Mouse (Mus musculus): ENCODE data around the gene Ccsap.
"Not testable (repeated sequence)": the region's sequence is repeated elsewhere in the genome, so short reads cannot be mapped to it uniquely, and the experiment has no call there.

Ccsap gene

GRCm38 (mm10) chr8:123836354-123836753 lies 23.7 kb downstream of the Ccsap start:
- no peak for DNase-seq (ENCODE audit: low read depth, low spot score)

GRCm38 (mm10) chr8:123835451-123835850 lies 24.6 kb downstream of the Ccsap start:
- peak; percentile 90 for DNase-seq (ENCODE audit: low read depth, low spot score)

DNA sequence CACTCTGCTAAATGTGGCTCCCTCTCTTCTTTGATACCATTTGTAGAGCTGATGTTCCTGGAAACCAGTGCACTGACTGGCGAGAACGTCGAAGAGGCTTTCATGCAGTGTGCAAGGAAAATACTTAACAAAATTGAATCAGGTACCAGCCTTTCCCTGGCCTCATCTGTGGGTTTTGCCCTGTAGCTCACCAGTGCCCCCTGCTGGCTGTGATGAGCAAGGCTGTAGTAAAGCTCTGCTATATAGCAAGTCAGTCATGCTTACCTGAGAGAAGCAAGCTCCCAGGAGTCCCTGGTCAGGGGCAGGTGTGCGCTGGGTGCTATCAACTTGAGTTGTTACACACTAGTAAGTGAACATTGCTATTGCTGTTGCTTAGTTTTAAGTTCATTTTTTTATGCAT lies 27.3 kb downstream of the Ccsap start:
- DNase-seq (ENCODE audit: low read depth, low spot score), result peak; percentile 51

DNA sequence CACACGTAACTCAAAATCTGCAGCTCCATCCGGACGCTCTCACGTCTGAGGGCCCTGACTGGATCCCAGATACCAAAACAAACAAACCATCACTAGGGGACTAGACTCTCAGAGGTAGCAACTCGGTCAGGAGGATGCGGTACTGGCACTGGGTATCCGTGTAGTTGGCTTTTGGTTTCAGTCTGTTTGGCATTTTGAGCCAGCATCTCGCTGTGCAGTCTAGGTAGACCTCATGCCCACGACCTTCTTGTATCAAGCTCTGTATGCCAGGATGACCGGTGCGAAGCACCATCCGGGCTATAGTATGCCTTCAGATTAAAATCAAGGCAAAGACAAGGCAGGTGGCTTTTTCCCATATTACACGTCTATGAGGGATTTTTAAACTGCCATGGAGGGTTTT lies 32.5 kb downstream of the Ccsap start:
- DNase-seq (ENCODE audit: low read depth, low spot score), result no peak

DNA sequence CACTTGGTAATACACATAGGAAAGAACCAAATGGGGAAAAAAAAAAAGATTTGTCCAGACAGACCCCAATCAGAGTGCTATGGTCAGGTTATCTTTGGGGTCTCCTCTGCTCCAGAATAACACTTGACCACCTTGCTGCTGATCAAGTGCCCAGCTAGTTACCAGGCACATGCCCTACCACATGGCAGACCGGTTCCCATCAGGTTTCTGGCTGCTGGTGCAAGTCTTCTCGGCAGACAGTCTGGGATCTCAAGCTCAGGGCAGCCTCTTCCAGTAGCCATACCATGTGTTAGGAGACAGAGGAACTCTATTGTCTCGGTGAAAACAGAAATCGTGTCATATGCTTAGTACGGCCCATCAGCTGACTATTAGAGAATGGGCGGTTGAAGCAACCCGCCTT lies 33.3 kb downstream of the Ccsap start:
- DNase-seq (ENCODE audit: low read depth, low spot score), result no peak

GRCm38 (mm10) chr8:123826001-123826400 lies 34.0 kb downstream of the Ccsap start:
- DNase-seq (ENCODE audit: low read depth, low spot score), result peak; percentile 78

DNA sequence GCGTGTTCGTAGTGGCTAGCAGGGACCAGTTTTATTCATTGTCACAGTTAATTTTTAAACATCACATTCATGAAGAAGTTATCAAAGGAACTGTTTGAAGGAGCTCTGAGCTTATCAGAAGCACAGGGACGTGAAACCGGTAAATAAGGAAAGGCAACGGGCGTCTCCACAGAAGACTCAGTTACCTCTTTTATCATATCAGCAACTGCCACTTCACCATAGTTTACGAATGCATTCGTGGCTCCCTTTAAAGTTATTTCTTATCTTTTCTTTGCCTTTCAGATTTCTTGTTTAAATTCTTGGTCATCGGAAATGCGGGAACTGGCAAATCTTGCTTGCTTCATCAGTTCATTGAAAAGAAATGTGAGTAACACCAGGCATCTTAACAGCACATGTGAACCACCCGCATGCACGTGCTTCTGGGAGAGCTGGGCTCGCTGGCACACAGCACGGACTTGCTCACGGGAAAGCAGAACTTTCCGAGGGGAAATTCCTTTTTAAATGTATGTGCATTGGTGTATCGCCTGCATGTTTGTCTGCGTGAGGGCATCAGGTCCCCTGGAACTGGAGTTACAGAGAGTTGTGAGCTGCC lies 36.4 kb downstream of the Ccsap start:
- DNase-seq (ENCODE audit: low read depth, low spot score), result no peak

GRCm38 (mm10) chr8:123823111-123823510 lies 36.9 kb downstream of the Ccsap start:
- DNase-seq (ENCODE audit: low read depth, low spot score), result peak; percentile 82

GRCm38 (mm10) chr8:123820780-123821179 lies 39.2 kb downstream of the Ccsap start:
- no peak for DNase-seq (ENCODE audit: low read depth, low spot score)

DNA sequence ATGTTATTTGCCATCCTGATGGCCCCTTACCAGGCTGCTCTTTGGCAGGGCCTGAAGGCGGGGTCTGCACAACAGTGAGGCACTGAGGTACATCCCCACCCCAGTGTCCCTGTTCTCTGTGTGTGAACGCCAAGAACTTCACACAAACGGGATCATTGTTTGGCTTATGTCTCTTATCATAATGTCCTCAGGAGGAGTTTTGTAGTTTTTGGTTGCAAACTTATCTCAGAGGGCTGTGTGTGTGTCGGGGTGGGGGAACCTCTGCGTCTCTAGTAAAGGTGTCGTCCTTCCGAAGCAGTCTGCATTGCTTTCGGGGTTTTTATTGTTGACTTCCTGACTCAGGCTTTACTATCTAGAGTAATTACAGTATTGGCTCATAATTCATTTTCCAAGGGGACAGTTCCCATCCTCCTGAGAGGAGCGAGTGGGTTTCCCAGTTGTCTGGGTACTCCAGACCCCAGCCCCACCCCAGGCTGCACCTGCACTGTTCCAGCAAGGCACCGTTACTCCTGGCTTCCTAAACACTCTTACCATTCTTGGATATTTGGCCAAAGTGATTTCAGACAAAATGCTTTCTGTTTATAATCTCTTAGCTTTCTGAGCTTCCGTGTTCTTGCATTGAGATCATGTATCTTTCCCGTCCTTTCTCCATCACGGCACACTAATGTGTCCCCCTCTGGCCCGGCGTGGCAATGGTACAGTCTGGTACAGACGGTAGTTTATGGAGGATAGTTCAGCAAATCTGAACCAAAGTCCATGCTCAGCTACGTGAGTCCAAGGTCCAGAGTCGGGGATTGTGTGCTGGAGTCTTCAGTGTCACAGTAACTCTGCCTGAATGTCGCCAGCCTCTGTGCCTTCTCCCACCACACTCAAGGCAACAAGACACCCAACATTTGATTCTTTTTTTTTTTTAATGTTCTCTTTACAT lies 40.1 kb downstream of the Ccsap start:
- DNase-seq (ENCODE audit: low read depth, low spot score), result no peak

DNA sequence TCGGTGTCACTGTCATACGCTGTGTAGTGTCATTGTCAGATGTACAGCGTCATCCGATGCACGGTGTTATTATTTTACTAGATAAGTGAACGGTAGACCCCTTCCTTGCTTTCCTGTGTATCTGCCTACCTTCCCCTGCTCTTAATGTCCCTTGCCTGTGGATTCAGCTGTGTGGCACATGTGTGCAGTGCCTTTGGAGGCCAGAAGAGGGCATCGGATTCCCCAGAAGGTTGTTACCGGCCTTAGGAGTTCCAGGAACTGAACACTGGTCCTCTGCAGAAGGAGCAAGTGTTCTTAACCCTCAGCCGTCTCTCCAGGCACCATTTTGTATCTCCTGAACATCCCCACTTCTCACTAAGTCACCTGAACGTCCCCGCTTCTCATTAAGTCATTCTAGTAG lies 42.3 kb downstream of the Ccsap start:
- DNase-seq (ENCODE audit: low read depth, low spot score), result peak; percentile 72

DNA sequence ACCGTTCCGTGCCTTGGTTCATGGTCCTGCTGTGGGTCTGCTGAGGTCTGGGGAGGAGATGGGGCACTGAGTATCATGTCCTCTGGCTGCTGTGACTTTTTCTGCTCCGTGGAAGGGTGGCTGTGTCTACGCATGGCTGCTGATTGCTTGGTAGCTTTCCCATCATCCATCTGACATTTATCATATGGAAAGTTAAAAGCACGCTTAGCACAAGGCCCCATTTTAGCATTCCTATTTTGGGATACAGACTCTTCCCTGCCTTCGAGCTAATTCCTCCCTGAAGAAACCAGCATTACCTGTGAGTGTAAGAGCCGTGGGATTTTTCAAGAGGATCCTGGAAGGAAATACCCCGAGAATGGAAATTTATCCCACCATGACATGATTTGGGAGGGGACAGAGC lies 43.1 kb downstream of the Ccsap start:
- no peak for DNase-seq (ENCODE audit: low read depth, low spot score)

DNA sequence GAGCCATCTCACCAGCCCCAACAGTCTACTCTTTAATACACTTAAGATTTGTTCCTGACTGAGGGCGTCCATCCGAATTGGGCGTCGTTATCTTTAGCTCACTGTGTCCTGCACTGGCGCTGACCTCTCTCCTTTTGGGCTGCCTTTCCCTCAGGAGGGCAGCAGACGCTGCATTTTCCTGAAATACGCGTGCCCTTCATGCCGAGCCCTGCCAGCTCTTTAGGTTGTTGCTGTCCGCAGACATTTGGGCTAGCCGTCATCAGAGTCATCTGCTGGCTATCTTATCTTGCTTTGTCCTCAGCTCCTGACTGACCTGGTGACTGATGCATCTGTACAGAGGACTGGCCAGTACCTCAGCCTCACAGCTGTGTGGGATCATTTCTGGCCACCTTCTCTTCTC lies 44.7 kb downstream of the Ccsap start:
- no peak for DNase-seq (ENCODE audit: low read depth, low spot score)

- no peak for DNase-seq (ENCODE audit: low read depth, low spot score)
These were observed 46.1 kb downstream of the Ccsap start for GRCm38 (mm10) chr8:123813892-123814266.

DNA sequence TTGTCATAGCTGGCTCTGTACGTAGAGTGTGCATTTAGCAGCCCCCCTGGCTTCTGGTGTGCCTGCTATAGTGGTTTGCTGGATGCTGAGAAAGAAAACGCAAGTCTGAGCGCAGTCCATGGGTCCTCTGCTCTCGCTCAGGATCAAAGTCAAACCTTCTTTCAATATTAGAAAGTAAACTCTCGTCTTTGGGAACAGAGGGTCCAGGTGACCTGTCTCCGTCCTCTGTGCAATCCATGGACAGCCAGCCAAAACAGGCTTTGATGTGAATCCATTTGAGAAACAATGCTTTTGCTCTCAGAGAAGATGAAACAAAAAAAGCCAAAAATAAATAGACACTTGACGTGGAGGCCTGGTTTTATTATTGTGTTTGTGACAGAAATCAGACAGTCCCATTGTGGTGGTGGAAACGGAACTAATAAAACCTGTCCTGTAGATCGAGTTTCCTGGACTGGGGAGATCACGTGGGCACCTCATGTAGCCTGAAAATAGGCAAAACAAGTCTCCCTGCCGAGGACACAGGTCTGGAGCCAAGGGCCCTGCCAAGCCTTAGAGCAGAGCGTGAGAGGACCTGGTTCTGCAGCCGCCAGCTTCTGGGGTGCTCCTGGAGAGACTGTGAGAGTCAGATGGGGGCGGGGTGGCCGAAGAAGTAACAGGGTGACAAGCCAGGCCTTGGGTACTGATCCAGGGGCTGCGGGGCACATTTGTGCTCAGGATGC lies 46.7 kb downstream of the Ccsap start:
- DNase-seq (ENCODE audit: low read depth, low spot score), result no peak

DNA sequence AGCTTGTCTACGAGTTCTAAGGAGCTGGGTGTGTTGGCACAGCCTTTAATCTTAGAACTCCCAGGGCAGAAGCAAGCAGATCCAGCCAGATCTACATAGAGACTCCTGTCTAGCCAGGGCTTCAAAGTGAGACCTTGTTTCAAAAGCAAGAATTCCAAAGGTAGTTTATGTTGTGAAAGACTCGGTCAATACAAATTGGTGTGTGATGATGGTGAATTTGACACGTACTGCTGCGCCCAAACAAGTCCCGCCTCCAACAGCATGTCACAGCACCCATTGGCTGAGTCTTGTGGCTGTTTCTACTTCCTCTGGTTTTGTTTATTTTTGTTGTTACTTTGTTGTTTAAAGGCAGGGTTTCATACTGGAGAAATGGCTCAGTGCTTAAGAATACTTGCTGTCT lies 47.8 kb downstream of the Ccsap start:
- DNase-seq (ENCODE audit: low read depth, low spot score), result no peak

GRCm38 (mm10) chr8:123809342-123809741 lies 50.7 kb downstream of the Ccsap start:
- not testable (repeated sequence) for DNase-seq (ENCODE audit: low read depth, low spot score)

- peak; percentile 35 for DNase-seq (ENCODE audit: low read depth, low spot score)
These were observed 51.3 kb downstream of the Ccsap start for GRCm38 (mm10) chr8:123808671-123809070.

- no peak for DNase-seq (ENCODE audit: low read depth, low spot score)
These were observed 52.0 kb downstream of the Ccsap start for GRCm38 (mm10) chr8:123807852-123808573.

GRCm38 (mm10) chr8:123807024-123807431 lies 53.0 kb downstream of the Ccsap start:
- peak; percentile 83 for DNase-seq (ENCODE audit: low read depth, low spot score)

- peak; percentile 89 for DNase-seq (ENCODE audit: low read depth, low spot score)
These were observed 53.6 kb downstream of the Ccsap start for GRCm38 (mm10) chr8:123806374-123806935.

Measured in R1 (cell line).